Mouse (Mus musculus) thymus, postnatal 4 days (tissue): ENCODE measurements at regions not wholly inside any gene's neighbourhood (a gene's known extent, or its start where the extent isn't known, plus 50 kb on each side); places are given as distances from the start of the nearest gene placed in this dataset.
A peak's percentile ranks its signal among the peaks of the same experiment; 100 is the strongest.

Experiments
- DNase-seq: peaks from one replicate; pipeline ENCODE4 v3.0.0; 2021

GRCm38 (mm10) chr6:126481257-126481656, 54.0 kb downstream of the Kcna5 start:
- DNase-seq = peak; percentile 13

GRCm38 (mm10) chr6:126477506-126477905, 57.7 kb downstream of the Kcna5 start:
- no peak for DNase-seq

GRCm38 (mm10) chr6:126476758-126477157, 58.5 kb downstream of the Kcna5 start:
- DNase-seq = no peak

- no peak for DNase-seq
These were observed 59.7 kb downstream of the Kcna5 start for GRCm38 (mm10) chr6:126475555-126475954.

GRCm38 (mm10) chr6:126453751-126454150, 81.5 kb downstream of the Kcna5 start:
- no peak for DNase-seq

GRCm38 (mm10) chr6:126445519-126445918, 89.7 kb downstream of the Kcna5 start:
- DNase-seq = no peak

- DNase-seq = no peak
These were observed 95.0 kb downstream of the Kcna5 start for GRCm38 (mm10) chr6:126440254-126440653.

GRCm38 (mm10) chr6:126437976-126438736, 97.1 kb downstream of the Kcna5 start:
- DNase-seq = no peak

GRCm38 (mm10) chr6:126427208-126427607, 108.0 kb downstream of the Kcna5 start:
- DNase-seq = no peak

- DNase-seq = no peak
These were observed 129.5 kb downstream of the Kcna5 start for GRCm38 (mm10) chr6:126405736-126406135.

GRCm38 (mm10) chr6:126404331-126405070, 130.7 kb downstream of the Kcna5 start:
- no peak for DNase-seq

- DNase-seq = no peak
These were observed 135.6 kb downstream of the Kcna5 start for GRCm38 (mm10) chr6:126399595-126399994.

GRCm38 (mm10) chr6:126398641-126399040, 136.6 kb downstream of the Kcna5 start:
- no peak for DNase-seq

- no peak for DNase-seq
These were observed 140.2 kb downstream of the Kcna5 start for GRCm38 (mm10) chr6:126395015-126395414.

- no peak for DNase-seq
These were observed 141.0 kb downstream of the Kcna5 start for GRCm38 (mm10) chr6:126394111-126394809.

GRCm38 (mm10) chr6:126384210-126385012, 150.8 kb downstream of the Kcna5 start:
- DNase-seq = no peak

GRCm38 (mm10) chr6:126377216-126377615, 158.0 kb downstream of the Kcna5 start:
- DNase-seq = no peak

GRCm38 (mm10) chr6:126374970-126375620, 160.1 kb downstream of the Kcna5 start:
- no peak for DNase-seq

GRCm38 (mm10) chr6:126371971-126372370, 163.2 kb downstream of the Kcna5 start:
- peak; percentile 38 for DNase-seq

GRCm38 (mm10) chr6:126371489-126371888, 163.7 kb downstream of the Kcna5 start:
- DNase-seq = no peak

- no peak for DNase-seq
These were observed 169.7 kb downstream of the Kcna5 start for GRCm38 (mm10) chr6:126365495-126365894.

- DNase-seq = no peak
These were observed 172.9 kb downstream of the Kcna5 start for GRCm38 (mm10) chr6:126362331-126362730.
